Mouse (Mus musculus) intestine, embryonic 16.5 days (tissue): ENCODE results near the gene Fem1b. TPM values are rescaled to one million over a fixed set of nuclear protein-coding genes. Genes with fewer than 3 reads are reported as not detected.

Source experiments
- polyA plus RNA-seq: library from polyadenylated mRNA; unstranded; fragments of >200 nt; fragmentation: Nextera tagmentation; extraction: Ambion mirVana; gene quantifications from 2 replicates; pipeline ENCODE4 v1.2.1, GENCODE M21; 2015

Fem1b gene
- polyA plus RNA-seq, 1 experiment from 2014 or later = 12.2 TPM

Other genes with a start within 250 kb of the Fem1b start
- gene Itga11, start 134.1 kb downstream of the Fem1b start, polyA plus RNA-seq = 2.8 and 3.2 TPM in 2 replicates
- gene Cln6, start 26.9 kb upstream of the Fem1b start, polyA plus RNA-seq = 34.9 and 40.2 TPM in 2 replicates
- 286 and 319 TPM in 2 replicates for gene Calml4, start 46.1 kb upstream of the Fem1b start, polyA plus RNA-seq
- gene Pias1, start 176.0 kb upstream of the Fem1b start, polyA plus RNA-seq = 46.2 and 48.1 TPM in 2 replicates